Mouse (Mus musculus) 3T3-L1 (cell line): ENCODE data around the gene Oasl1.

Experiments
- DNase-seq: peaks from one replicate; pipeline ENCODE4 v3.0.0-alpha.2; 2015; ENCODE audit warnings: low read depth, low spot score

Oasl1 gene

GRCm38 (mm10) chr5:114968651-114969050 is 45.6 kb downstream of the Oasl1 start:
- no peak for DNase-seq

GRCm38 (mm10) chr5:114969064-114969463 is 46.0 kb downstream of the Oasl1 start:
- no peak for DNase-seq

GRCm38 (mm10) chr5:114969609-114970215 is 46.7 kb downstream of the Oasl1 start:
- DNase-seq = no peak

GRCm38 (mm10) chr5:114970824-114971227 is 47.8 kb downstream of the Oasl1 start, which contains the start of gene Hnf1a:
Gene Hnf1a (minus strand): TSS chr5:114971094.
- DNase-seq = no peak

- no peak for DNase-seq
Observed at GRCm38 (mm10) chr5:114972201-114972600, 49.2 kb downstream of the Oasl1 start.

GRCm38 (mm10) chr5:114973131-114973530 is 50.1 kb downstream of the Oasl1 start:
- no peak for DNase-seq

- DNase-seq = no peak
Observed at GRCm38 (mm10) chr5:114976935-114977334, 53.9 kb downstream of the Oasl1 start.

- DNase-seq = peak; percentile 27
Observed at GRCm38 (mm10) chr5:114978473-114978872, 55.4 kb downstream of the Oasl1 start.

GRCm38 (mm10) chr5:114978888-114979249 is 55.8 kb downstream of the Oasl1 start:
- DNase-seq = peak; percentile 85

GRCm38 (mm10) chr5:114979250-114980121 is 56.4 kb downstream of the Oasl1 start:
- DNase-seq = peak; percentile 89

GRCm38 (mm10) chr5:114980122-114980748 is 57.2 kb downstream of the Oasl1 start:
- DNase-seq = no peak

- no peak for DNase-seq
Observed at GRCm38 (mm10) chr5:114982001-114982400, 59.0 kb downstream of the Oasl1 start.

- DNase-seq = no peak
Observed at GRCm38 (mm10) chr5:114985074-114985473, 62.0 kb downstream of the Oasl1 start.
